Comparison of ENCODE assay signal across 10 mouse cellular contexts in genomic region chr7:25222275-25222967, GRCm38 (mm10). TPM values are rescaled to one million over a fixed set of nuclear protein-coding genes. Genes with fewer than 3 reads are reported as not detected.
DNase-seq lines count a peak whose midpoint lies in the region; ATAC-seq and TF ChIP-seq lines count a peak whose summit lies in the region.
"Had no signal": no experiment of that assay in that cellular context is flagged by ENCODE, and none has a peak within 500 bp of the region (broad histone marks: within the 10 kb centered on the region; RNA-seq: fewer than 3 reads in every experiment).

No protein-coding gene starts in this region.

- peak overlapping the region; percentile 63 for H3ac ChIP-seq in C2C12 (ENCODE audit: control insufficient read depth, insufficient read length, low read depth)

- H3K4me1 ChIP-seq in cerebellum, adult 2 months (ENCODE audit: control insufficient read depth, insufficient read depth, low read length) = peaks cover 13% of the 10 kb centered on the region
- peaks cover 40% of the 10 kb centered on the region for H3K4me1 ChIP-seq in forebrain, embryonic 12.5 days
- H3K4me1 ChIP-seq in liver, embryonic 13.5 days (replicated peaks) = peaks cover 50% of the 10 kb centered on the region

- intact Hi-C loops in left cerebral cortex, postnatal 14 days (cut with DNase I) = no loop called here

- ATAC-seq in forebrain, embryonic 12.5 days (ENCODE audit: low FRiP score) = no peak
- 0 out of 2 replicates have a peak, but pooled peaks have one; percentile 1 for ATAC-seq in liver, embryonic 13.5 days (ENCODE audit: low read depth)

- no peak for TF ChIP-seq POLR2A in cerebellum, adult 2 months (IDR thresholded peaks at IDR 0.05; ENCODE audit: borderline replicate concordance, insufficient read depth, low read length)

- peak overlapping the region; percentile 95 for H3K4me2 ChIP-seq in forebrain, embryonic 12.5 days
- H3K4me2 ChIP-seq in liver, embryonic 13.5 days = peak overlapping the region; percentile 89

- H3K79me3 ChIP-seq in C2C12 (ENCODE audit: low read depth) = peaks cover 11% of the 10 kb centered on the region

- DNase-seq in cerebellum, adult 9-11 months = peak; percentile 50
- no peak for DNase-seq in cerebellum, adult 2 months
- no peak for DNase-seq in liver, embryonic 13.5 days
- DNase-seq in MN1 (ENCODE audit: low spot score) = no peak
- no peak for DNase-seq in urinary bladder, postnatal 14 days (ENCODE audit: low spot score)
- no peak for DNase-seq in left cerebral cortex, postnatal 14 days (ENCODE audit: low spot score in 2 of 2)
- DNase-seq: lung, adult 2 months; thymus, postnatal 4 days had no signal

- peak overlapping the region; percentile 80 for H3K9ac ChIP-seq in forebrain, embryonic 12.5 days
- peak overlapping the region; percentile 98 for H3K9ac ChIP-seq in liver, embryonic 13.5 days

- H3K4me3 ChIP-seq in cerebellum, adult 2 months (replicated peaks; ENCODE audit: insufficient read depth, low read depth, low read length) = no peak overlapping the region
- H3K4me3 ChIP-seq in C2C12 (ENCODE audit: insufficient read depth, poor library complexity, severe bottlenecking) = peak overlapping the region; percentile 44
- H3K4me3 ChIP-seq in forebrain, embryonic 12.5 days (replicated peaks) = peak overlapping the region; percentile 69
- H3K4me3 ChIP-seq in liver, embryonic 13.5 days (replicated peaks) = peak overlapping the region; percentile 97

- TF ChIP-seq CTCF in cerebellum, adult 2 months (IDR thresholded peaks at IDR 0.05; ENCODE audit: borderline replicate concordance, insufficient read depth, low read depth, low read length) = no peak
- TF ChIP-seq CTCF in C2C12 (IDR thresholded peaks at IDR 0.05; ENCODE audit: control insufficient read depth, insufficient read depth, insufficient read length) = no peak

- WGBS in cerebellum, adult 2 months = 80% methylated on average over 10 of the region's 10 CpGs
- WGBS in forebrain, embryonic 12.5 days = 85% methylated on average over 10 of the region's 10 CpGs
- WGBS in liver, embryonic 13.5 days (ENCODE audit: insufficient replicate concordance) = 63% methylated on average over 10 of the region's 10 CpGs

- no peaks in the 10 kb centered on the region for H3K9me3 ChIP-seq in forebrain, embryonic 12.5 days
- no peaks in the 10 kb centered on the region for H3K9me3 ChIP-seq in liver, embryonic 13.5 days (replicated peaks)

- peaks cover 30% of the 10 kb centered on the region for H3K79me2 ChIP-seq in C2C12 (ENCODE audit: control insufficient read depth, insufficient read depth)

- no peak overlapping the region for H3K27ac ChIP-seq in cerebellum, adult 2 months (ENCODE audit: insufficient read depth, low read length)
- no peak overlapping the region for H3K27ac ChIP-seq in forebrain, embryonic 12.5 days
- peak overlapping the region; percentile 92 for H3K27ac ChIP-seq in liver, embryonic 13.5 days

- no peaks in the 10 kb centered on the region for H3K27me3 ChIP-seq in cerebellum, adult 2 months (ENCODE audit: control insufficient read depth, insufficient read depth, low read length)
- H3K27me3 ChIP-seq in C2C12 (ENCODE audit: control insufficient read depth, insufficient read depth, insufficient read length) = no peaks in the 10 kb centered on the region
- H3K27me3 ChIP-seq in forebrain, embryonic 12.5 days = no peaks in the 10 kb centered on the region
- H3K27me3 ChIP-seq in liver, embryonic 13.5 days = no peaks in the 10 kb centered on the region

- H3K36me3 ChIP-seq in C2C12 (ENCODE audit: control insufficient read depth, insufficient read depth) = peaks cover 6% of the 10 kb centered on the region
- peaks cover 41% of the 10 kb centered on the region for H3K36me3 ChIP-seq in forebrain, embryonic 12.5 days (replicated peaks)
- H3K36me3 ChIP-seq in liver, embryonic 13.5 days = peaks cover 62% of the 10 kb centered on the region

TF ChIP-seq in C2C12, 6 proteins besides CTCF, POLR2A, EP300 and RAD21:
- TF ChIP-seq MAX (IDR thresholded peaks at IDR 0.05) = no peak
- no peak for TF ChIP-seq CEBPB (IDR thresholded peaks at IDR 0.05; ENCODE audit: low read depth)

RNA-seq across cellular contexts. Expression of gene Zfp526, which starts 1.2 kb away (rescaled TPM):
- 9.2 and 10.9 TPM in 2 replicates for polyA plus RNA-seq in cerebellum, adult 2 months (2012; rRNA removed)
- 5.4 TPM for polyA plus RNA-seq in C2C12 (2012; fragmentation: generic; extraction: Trizol)
- 2.7 TPM in 2 replicates for polyA plus RNA-seq in forebrain, embryonic 12.5 days (2016; fragmentation: Nextera tagmentation; extraction: Ambion mirVana)
- 2.0 and 2.1 TPM in 2 replicates for polyA plus RNA-seq in liver, embryonic 13.5 days (2015; fragmentation: Nextera tagmentation; extraction: Ambion mirVana)
- total RNA-seq in left cerebral cortex, postnatal 14 days (2021) = 10 to 100 TPM in 1 of 2 experiments, 1 to 10 TPM in 1; 9.2 to 10.3 TPM

RNA-seq across cellular contexts. Expression of gene Dedd2, which starts 2.0 kb away (rescaled TPM):
- 29.0 and 29.6 TPM in 2 replicates for polyA plus RNA-seq in cerebellum, adult 2 months (2012; rRNA removed)
- 5.3 TPM for polyA plus RNA-seq in C2C12 (2012; fragmentation: generic; extraction: Trizol)
- polyA plus RNA-seq in forebrain, embryonic 12.5 days (2016; fragmentation: Nextera tagmentation; extraction: Ambion mirVana) = 11.2 and 12.3 TPM in 2 replicates
- 27.0 and 27.6 TPM in 2 replicates for polyA plus RNA-seq in liver, embryonic 13.5 days (2015; fragmentation: Nextera tagmentation; extraction: Ambion mirVana)
- total RNA-seq in left cerebral cortex, postnatal 14 days (2021) = 10 to 100 TPM; 25.0 to 26.0 TPM

RNA-seq across cellular contexts. Expression of gene Gsk3a, which starts 15.2 kb away (rescaled TPM):
- 226 and 230 TPM in 2 replicates for polyA plus RNA-seq in cerebellum, adult 2 months (2012; rRNA removed)
- polyA plus RNA-seq in C2C12 (2012; fragmentation: generic; extraction: Trizol) = 87.3 TPM
- 15.9 and 17.5 TPM in 2 replicates for polyA plus RNA-seq in forebrain, embryonic 12.5 days (2016; fragmentation: Nextera tagmentation; extraction: Ambion mirVana)
- polyA plus RNA-seq in liver, embryonic 13.5 days (2015; fragmentation: Nextera tagmentation; extraction: Ambion mirVana) = 6.2 and 6.3 TPM in 2 replicates
- total RNA-seq in left cerebral cortex, postnatal 14 days (2021) = 100 to 1,000 TPM; 201 to 203 TPM

RNA-seq across cellular contexts. Expression of gene Erf, which starts 28.1 kb away (rescaled TPM):
- polyA plus RNA-seq in cerebellum, adult 2 months (2012; rRNA removed) = 14.3 and 14.8 TPM in 2 replicates
- 61.8 TPM for polyA plus RNA-seq in C2C12 (2012; fragmentation: generic; extraction: Trizol)
- polyA plus RNA-seq in forebrain, embryonic 12.5 days (2016; fragmentation: Nextera tagmentation; extraction: Ambion mirVana) = 10.3 and 13.0 TPM in 2 replicates
- 4.3 TPM in 2 replicates for polyA plus RNA-seq in liver, embryonic 13.5 days (2015; fragmentation: Nextera tagmentation; extraction: Ambion mirVana)
- total RNA-seq in left cerebral cortex, postnatal 14 days (2021) = 10 to 100 TPM; 68.6 to 70.7 TPM

RNA-seq across cellular contexts. Expression of gene Pou2f2, which starts 42.9 kb away (rescaled TPM):
- polyA plus RNA-seq in cerebellum, adult 2 months (2012; rRNA removed) = 8.4 and 10.6 TPM in 2 replicates
- polyA plus RNA-seq in C2C12 (2012; fragmentation: generic; extraction: Trizol) = 0.02 TPM
- polyA plus RNA-seq in forebrain, embryonic 12.5 days (2016; fragmentation: Nextera tagmentation; extraction: Ambion mirVana) = 22.3 and 28.6 TPM in 2 replicates
- polyA plus RNA-seq in liver, embryonic 13.5 days (2015; fragmentation: Nextera tagmentation; extraction: Ambion mirVana) = 1.5 and 1.6 TPM in 2 replicates
- total RNA-seq in left cerebral cortex, postnatal 14 days (2021) = 10 to 100 TPM; 11.5 to 13.0 TPM
